Mouse (Mus musculus) urinary bladder, adult 18-20 months (tissue): ENCODE measurements at regions not wholly inside any gene's neighbourhood (a gene's known extent, or its start where the extent isn't known, plus 50 kb on each side); places are given as distances from the start of the nearest gene placed in this dataset.
"Not testable (repeated sequence)": the region's sequence is repeated elsewhere in the genome, so short reads cannot be mapped to it uniquely, and the experiment has no call there.

Experiments
- DNase-seq, 2 experiments: peaks; one replicate each; pipeline ENCODE4 v3.0.0; 2022; ENCODE audit warnings: low spot score in 2 of 2, mixed read lengths in 2 of 2

- no peak for DNase-seq
Observed at GRCm38 (mm10) chr6:143437367-143438271, 270.6 kb downstream of the Etnk1 start.

- no peak for DNase-seq
Observed at GRCm38 (mm10) chr6:143438272-143438591, 271.2 kb downstream of the Etnk1 start.

- no peak for DNase-seq
Observed at GRCm38 (mm10) chr6:143439484-143439883, 272.5 kb downstream of the Etnk1 start.

GRCm38 (mm10) chr6:143440237-143440950 is 273.4 kb downstream of the Etnk1 start:
- no peak for DNase-seq

GRCm38 (mm10) chr6:143442361-143442760 is 275.3 kb downstream of the Etnk1 start:
- no peak for DNase-seq

- no peak for DNase-seq
Observed at GRCm38 (mm10) chr6:143443446-143443845, 276.4 kb downstream of the Etnk1 start.

GRCm38 (mm10) chr6:143444782-143445181 is 277.8 kb downstream of the Etnk1 start:
- no peak for DNase-seq

- no peak for DNase-seq
Observed at GRCm38 (mm10) chr6:143445834-143446552, 279.0 kb downstream of the Etnk1 start.

GRCm38 (mm10) chr6:143447060-143447459 is 280.0 kb downstream of the Etnk1 start:
- no peak for DNase-seq

GRCm38 (mm10) chr6:143449071-143449470 is 282.1 kb downstream of the Etnk1 start:
- DNase-seq: no peak

- DNase-seq: no peak
Observed at GRCm38 (mm10) chr6:143451869-143452268, 284.8 kb downstream of the Etnk1 start.

- DNase-seq: no peak
Observed at GRCm38 (mm10) chr6:143454695-143455218, 287.7 kb downstream of the Etnk1 start.

GRCm38 (mm10) chr6:143464907-143465537 is 298.0 kb downstream of the Etnk1 start:
- no peak for DNase-seq

- not testable (repeated sequence) for DNase-seq
Observed at GRCm38 (mm10) chr6:143472676-143473075, 305.7 kb downstream of the Etnk1 start.

GRCm38 (mm10) chr6:143474396-143474795 is 307.4 kb downstream of the Etnk1 start:
- DNase-seq: no peak

- no peak for DNase-seq
Observed at GRCm38 (mm10) chr6:143475296-143475695, 308.3 kb downstream of the Etnk1 start.

- DNase-seq: no peak
Observed at GRCm38 (mm10) chr6:143477396-143477795, 310.4 kb downstream of the Etnk1 start.

GRCm38 (mm10) chr6:143479239-143479638 is 312.2 kb downstream of the Etnk1 start:
- DNase-seq: no peak

GRCm38 (mm10) chr6:143479701-143480388 is 312.8 kb downstream of the Etnk1 start:
- no peak for DNase-seq

GRCm38 (mm10) chr6:143482272-143482671 is 315.3 kb downstream of the Etnk1 start:
- no peak for DNase-seq

GRCm38 (mm10) chr6:143482868-143483267 is 315.8 kb downstream of the Etnk1 start:
- no peak for DNase-seq
